Mouse (Mus musculus) myocyte (in vitro differentiated cells): ENCODE measurements around the gene Itpr2.

Experiments
- CEBPB ChIP-seq: IDR thresholded peaks from 2 replicates; pipeline ENCODE4 v1.6.1; 2011; ENCODE audit warnings: mild to moderate bottlenecking, moderate library complexity; ENCODE audit not compliant: poor library complexity, insufficient read depth, severe bottlenecking
- E2F4 ChIP-seq: IDR thresholded peaks from one replicate; pipeline ENCODE4 v1.6.1; 2011; ENCODE audit warnings: mild to moderate bottlenecking, control low read depth, moderate library complexity; ENCODE audit not compliant: insufficient read depth
- MAX ChIP-seq: IDR thresholded peaks from one replicate; pipeline ENCODE4 v1.6.1; 2011; ENCODE audit warnings: low read depth, mild to moderate bottlenecking, control low read depth
- MYOD1 ChIP-seq, 3 experiments: IDR thresholded peaks; one replicate each; pipeline ENCODE4 v1.6.1; 2011; ENCODE audit warnings: control low read depth in 2 of 3, low read depth in 2 of 3, mild to moderate bottlenecking in 2 of 3, moderate library complexity in 1 of 3; ENCODE audit not compliant: insufficient read length in 2 of 3, control insufficient read depth in 1 of 3
- MYOG ChIP-seq, 3 experiments: IDR thresholded peaks; one replicate each; pipeline ENCODE4 v1.6.1; 2011; ENCODE audit warnings: control low read depth in 2 of 3, low read depth in 2 of 3, mild to moderate bottlenecking in 2 of 3; ENCODE audit not compliant: insufficient read length in 2 of 3, control insufficient read depth in 1 of 3, insufficient read depth in 1 of 3
- POLR2A ChIP-seq: IDR thresholded peaks from one replicate; pipeline ENCODE4 v1.6.1; 2011; ENCODE audit warnings: low read depth, mild to moderate bottlenecking, control low read depth, moderate library complexity; ENCODE audit not compliant: insufficient read length
- POLR2AphosphoS2 ChIP-seq: IDR thresholded peaks from one replicate; pipeline ENCODE4 v1.6.1; 2011; ENCODE audit warnings: low read depth, control low read depth; ENCODE audit not compliant: insufficient read length
- REST ChIP-seq: IDR thresholded peaks from one replicate; pipeline ENCODE4 v1.6.1; 2011; ENCODE audit warnings: mild to moderate bottlenecking, control low read depth, moderate library complexity; ENCODE audit not compliant: insufficient read depth, insufficient read length
- SRF ChIP-seq: IDR thresholded peaks from one replicate; pipeline ENCODE4 v1.6.1; 2011; ENCODE audit warnings: low read depth; ENCODE audit not compliant: control insufficient read depth, insufficient read length
- TCF12 ChIP-seq: IDR thresholded peaks from one replicate; pipeline ENCODE4 v1.6.1; 2011; ENCODE audit warnings: mild to moderate bottlenecking, control low read depth; ENCODE audit not compliant: poor library complexity, insufficient read depth, severe bottlenecking
- TCF3 ChIP-seq: IDR thresholded peaks from one replicate; pipeline ENCODE4 v1.6.1; 2011; ENCODE audit warnings: low read depth, control low read depth; ENCODE audit not compliant: insufficient read length
- USF1 ChIP-seq: IDR thresholded peaks from one replicate; pipeline ENCODE4 v1.6.1; 2011; ENCODE audit warnings: low read depth, mild to moderate bottlenecking, control low read depth, moderate library complexity

- TF ChIP-seq MYOD1 (IDR thresholded peaks at IDR 0.05; ENCODE audit: control insufficient read depth in 1 of 3, insufficient read length in 2 of 3, low read depth in 2 of 3) (no peak), POLR2A (no peak), POLR2AphosphoS2 (no peak), TCF12 (no peak), E2F4 (no peak), CEBPB (no peak), REST (no peak), MYOG (IDR thresholded peaks at IDR 0.05; ENCODE audit: control insufficient read depth in 1 of 3, insufficient read depth in 1 of 3, insufficient read length in 2 of 3, low read depth in 2 of 3) (no peak), MAX (no peak), USF1 (no peak), TCF3 (no peak), SRF (no peak)
These were observed 164.8 kb downstream of the Itpr2 start for GRCm38 (mm10) chr6:146337237-146337636.
